Mouse (Mus musculus): ENCODE measurements around the gene Minos1. TPM values are rescaled to one million over a fixed set of nuclear protein-coding genes. Genes with fewer than 3 reads are reported as not detected.

The Minos1 gene
- polyA plus RNA-seq, 1 experiment from 2014 or later: 852 TPM

DNA sequence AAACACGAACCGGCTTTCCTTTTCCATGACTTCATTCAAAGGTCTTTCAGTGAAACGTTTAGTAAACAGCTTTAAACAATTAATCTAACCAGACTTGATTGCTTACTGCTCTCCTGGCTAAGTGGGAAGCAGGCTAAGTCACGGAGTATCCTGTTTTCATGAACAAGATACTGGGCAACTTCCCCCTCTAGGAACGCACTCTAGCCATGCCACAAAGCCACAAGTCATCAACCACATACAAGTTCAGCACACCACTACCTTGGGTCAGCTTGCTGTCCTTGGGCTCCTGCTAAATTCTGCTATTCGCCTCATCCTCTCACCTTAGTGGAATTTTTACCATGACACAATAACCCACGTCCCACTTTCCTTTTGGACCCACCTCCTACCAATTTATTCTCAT, 9.9 kb downstream of the Minos1 start:
- Histone ChIP-seq H3K4me2 (replicated peaks; ENCODE audit: low read depth) (no peak overlapping the region), H3K9me3 (ENCODE audit: control insufficient read depth) (no peaks in the 10 kb centered on the region), H3K4me3 (ENCODE audit: low read depth, low read length) (no peak overlapping the region), H3K27me3 (replicated peaks; ENCODE audit: control insufficient read depth, insufficient read depth, low read length) (no peaks in the 10 kb centered on the region), H3K9ac (ENCODE audit: low read depth, low read length) (no peak overlapping the region), H3K4me1 (replicated peaks; ENCODE audit: control insufficient read depth, insufficient read depth, low read length) (peaks cover 3% of the 10 kb centered on the region; the same call in 1 of the 2 replicates), H3K36me3 (ENCODE audit: control insufficient read depth, insufficient read depth) (no peaks in the 10 kb centered on the region), H3K27ac (ENCODE audit: low read depth, low read length) (no peak overlapping the region)
- no peak for ATAC-seq
- WGBS: 55% methylated on average over 7 of the region's 7 CpGs
- TF ChIP-seq CTCF (IDR thresholded peaks at IDR 0.05; ENCODE audit: low read depth): no peak

DNA sequence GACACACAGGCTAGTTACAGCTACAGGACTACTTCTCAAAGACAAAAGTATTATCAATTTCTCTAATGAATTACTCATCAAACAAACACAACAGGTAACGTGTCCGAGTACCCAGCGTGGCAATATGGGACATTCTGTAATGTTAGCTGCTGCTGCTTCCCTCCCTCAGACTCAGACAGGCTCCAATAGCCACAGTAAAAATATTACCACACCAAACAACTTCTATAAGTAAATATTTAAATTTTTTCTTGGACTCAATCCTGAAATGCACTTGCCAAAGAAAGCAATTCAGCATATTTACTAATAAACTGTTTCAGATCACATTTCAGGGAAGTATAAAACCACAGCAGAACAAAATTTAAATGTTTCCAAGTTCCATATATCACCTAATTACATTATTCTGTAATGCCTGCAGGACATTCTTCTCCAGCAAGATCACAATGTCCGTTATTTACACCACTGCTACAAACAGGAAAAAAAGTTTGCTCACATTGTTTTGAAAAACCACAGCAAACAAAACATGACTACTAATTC, 10.6 kb downstream of the Minos1 start:
- 47% methylated on average over 4 of the region's 4 CpGs for WGBS
- Histone ChIP-seq H3K27me3 (replicated peaks; ENCODE audit: control insufficient read depth, insufficient read depth, low read length) (no peaks in the 10 kb centered on the region), H3K36me3 (ENCODE audit: control insufficient read depth, insufficient read depth) (no peaks in the 10 kb centered on the region), H3K4me1 (replicated peaks; ENCODE audit: control insufficient read depth, insufficient read depth, low read length) (peaks cover 4% of the 10 kb centered on the region; the same call in 1 of the 2 replicates), H3K4me2 (replicated peaks; ENCODE audit: low read depth) (no peak overlapping the region), H3K9me3 (ENCODE audit: control insufficient read depth) (no peaks in the 10 kb centered on the region), H3K27ac (ENCODE audit: low read depth, low read length) (no peak overlapping the region), H3K4me3 (ENCODE audit: low read depth, low read length) (no peak overlapping the region), H3K9ac (ENCODE audit: low read depth, low read length) (no peak overlapping the region)
- no peak for ATAC-seq
- TF ChIP-seq CTCF (IDR thresholded peaks at IDR 0.05; ENCODE audit: low read depth): no peak

DNA sequence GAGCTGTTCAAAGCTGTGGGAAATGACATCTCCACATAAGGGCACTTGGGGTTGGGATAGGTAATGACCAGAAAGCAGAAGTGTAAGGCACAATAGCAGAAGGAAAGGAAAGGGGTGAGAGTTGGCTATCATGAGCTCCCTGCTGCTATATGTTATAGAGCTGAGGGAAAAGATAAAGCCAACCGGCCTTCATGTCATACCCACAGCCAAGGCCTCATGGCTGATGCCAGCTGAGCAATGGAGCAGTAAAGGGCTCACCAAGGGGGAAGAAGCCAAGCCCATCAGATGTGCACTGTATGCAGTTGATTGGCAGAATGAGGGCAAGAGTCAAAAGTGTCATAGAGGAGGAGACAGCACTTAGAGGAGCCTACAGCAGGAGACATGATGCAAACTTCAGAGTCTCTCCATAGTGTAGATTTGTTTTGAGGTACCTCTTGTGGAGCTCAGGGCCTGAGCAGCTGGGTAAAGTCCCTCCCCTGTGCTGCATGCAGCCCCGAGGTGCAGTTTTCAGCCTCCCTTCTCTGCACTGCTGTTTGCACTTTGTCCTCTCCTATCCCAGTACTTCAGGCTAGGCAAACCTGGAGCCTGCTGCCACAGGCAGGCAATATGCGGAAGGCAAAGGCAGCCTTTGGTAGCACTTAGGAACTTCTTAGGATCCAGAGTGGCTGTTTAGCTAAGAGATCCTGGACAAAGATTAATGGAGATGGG, 14.4 kb downstream of the Minos1 start:
- peaks cover 13% of the 10 kb centered on the region; the same call in 1 of the 2 replicates for H3K4me1 ChIP-seq (replicated peaks; ENCODE audit: control insufficient read depth, insufficient read depth, low read length)
- no peaks in the 10 kb centered on the region for H3K36me3 ChIP-seq (ENCODE audit: control insufficient read depth, insufficient read depth)
- H3K4me3 ChIP-seq (ENCODE audit: low read depth, low read length): no peak overlapping the region
- H3K9ac ChIP-seq (ENCODE audit: low read depth, low read length): no peak overlapping the region
- 47% methylated on average over 3 of the region's 3 CpGs for WGBS
- no peak overlapping the region for H3K4me2 ChIP-seq (replicated peaks; ENCODE audit: low read depth)
- peak; percentile 77 for ATAC-seq
- TF ChIP-seq CTCF (IDR thresholded peaks at IDR 0.05; ENCODE audit: low read depth): peak; percentile 24; the same call in 1 of the 2 replicates
- no peak overlapping the region for H3K27ac ChIP-seq (ENCODE audit: low read depth, low read length)
- H3K9me3 ChIP-seq (ENCODE audit: control insufficient read depth): no peaks in the 10 kb centered on the region
- H3K27me3 ChIP-seq (replicated peaks; ENCODE audit: control insufficient read depth, insufficient read depth, low read length): no peaks in the 10 kb centered on the region

DNA sequence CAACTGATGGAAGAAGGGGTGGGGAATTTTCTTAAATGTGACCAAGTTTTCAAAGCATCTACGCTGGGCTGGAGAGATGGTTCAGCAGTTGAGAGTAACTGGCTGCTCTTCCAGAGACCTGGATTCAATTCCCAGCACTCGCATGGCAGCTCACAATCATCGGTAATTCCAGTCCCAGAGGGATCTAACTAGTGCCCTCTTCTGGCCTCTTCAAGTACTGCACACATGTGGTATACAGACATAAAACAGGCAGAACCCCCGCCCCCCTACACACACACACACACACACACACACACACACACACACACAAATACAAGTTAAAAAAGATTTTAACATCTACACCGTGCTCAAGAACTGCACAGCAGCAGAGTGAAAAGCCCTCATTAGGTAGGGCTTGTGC, 15.2 kb downstream of the Minos1 start:
- Histone ChIP-seq H3K4me1 (replicated peaks; ENCODE audit: control insufficient read depth, insufficient read depth, low read length) (peaks cover 19% of the 10 kb centered on the region; the same call in 1 of the 2 replicates), H3K27ac (ENCODE audit: low read depth, low read length) (no peak overlapping the region), H3K9me3 (ENCODE audit: control insufficient read depth) (no peaks in the 10 kb centered on the region), H3K27me3 (replicated peaks; ENCODE audit: control insufficient read depth, insufficient read depth, low read length) (no peaks in the 10 kb centered on the region), H3K4me2 (replicated peaks; ENCODE audit: low read depth) (no peak overlapping the region), H3K36me3 (ENCODE audit: control insufficient read depth, insufficient read depth) (no peaks in the 10 kb centered on the region), H3K9ac (ENCODE audit: low read depth, low read length) (no peak overlapping the region), H3K4me3 (ENCODE audit: low read depth, low read length) (no peak overlapping the region)
- ATAC-seq: no peak
- peak; percentile 64 for TF ChIP-seq CTCF (IDR thresholded peaks at IDR 0.05; ENCODE audit: low read depth)
- WGBS: 93% methylated on average over 5 of the region's 5 CpGs

DNA sequence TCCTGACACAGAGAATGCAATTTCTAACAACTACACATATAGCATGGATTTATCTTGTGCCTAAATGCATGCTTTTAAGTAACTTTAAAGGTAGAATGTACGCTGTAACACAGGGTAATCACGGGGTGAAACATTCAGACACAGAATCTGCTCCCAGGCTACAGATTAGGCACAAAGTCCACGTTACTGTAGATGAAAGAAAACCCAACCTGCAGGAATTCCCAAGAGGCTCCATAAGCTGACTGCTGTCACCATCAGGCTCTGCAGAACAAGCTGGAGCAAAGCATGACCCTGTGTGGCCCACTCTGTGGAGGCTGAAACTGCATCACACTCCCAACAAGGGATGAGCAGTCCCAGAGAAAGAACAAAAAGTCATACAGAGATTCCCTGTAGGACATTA, 18.4 kb downstream of the Minos1 start:
- 36% methylated on average over 3 of the region's 3 CpGs for WGBS
- Histone ChIP-seq H3K9ac (ENCODE audit: low read depth, low read length) (no peak overlapping the region), H3K27me3 (replicated peaks; ENCODE audit: control insufficient read depth, insufficient read depth, low read length) (no peaks in the 10 kb centered on the region), H3K4me2 (replicated peaks; ENCODE audit: low read depth) (no peak overlapping the region), H3K9me3 (ENCODE audit: control insufficient read depth) (no peaks in the 10 kb centered on the region), H3K27ac (ENCODE audit: low read depth, low read length) (no peak overlapping the region), H3K36me3 (ENCODE audit: control insufficient read depth, insufficient read depth) (peaks cover 3% of the 10 kb centered on the region; the same call in 1 of the 2 replicates), H3K4me1 (replicated peaks; ENCODE audit: control insufficient read depth, insufficient read depth, low read length) (peaks cover 19% of the 10 kb centered on the region; the same call in 1 of the 2 replicates), H3K4me3 (ENCODE audit: low read depth, low read length) (no peak overlapping the region)
- no peak for ATAC-seq
- no peak for TF ChIP-seq CTCF (IDR thresholded peaks at IDR 0.05; ENCODE audit: low read depth)

DNA sequence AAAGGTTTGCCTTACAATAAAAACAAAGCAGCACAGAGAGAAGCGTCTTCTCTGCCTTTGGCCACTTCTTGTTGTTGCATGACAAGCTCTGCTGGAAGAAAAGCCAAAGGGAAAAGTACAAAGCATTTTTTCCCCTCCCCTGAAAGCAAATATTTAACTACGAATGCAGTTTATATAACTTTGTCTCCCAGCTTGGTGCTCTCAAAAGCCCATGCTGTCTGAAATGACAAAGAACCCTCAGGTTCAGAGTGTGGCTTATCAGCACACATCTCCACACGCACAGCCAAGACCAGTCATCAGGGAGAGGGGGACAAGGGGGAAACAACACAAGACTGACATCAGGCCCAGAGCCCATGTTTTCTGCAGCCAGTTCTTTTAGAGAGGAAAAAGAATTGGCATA, 19.5 kb downstream of the Minos1 start:
- Histone ChIP-seq H3K27ac (ENCODE audit: low read depth, low read length) (no peak overlapping the region), H3K36me3 (ENCODE audit: control insufficient read depth, insufficient read depth) (peaks cover 3% of the 10 kb centered on the region; the same call in 1 of the 2 replicates), H3K9me3 (ENCODE audit: control insufficient read depth) (no peaks in the 10 kb centered on the region), H3K4me1 (replicated peaks; ENCODE audit: control insufficient read depth, insufficient read depth, low read length) (peaks cover 19% of the 10 kb centered on the region; the same call in 1 of the 2 replicates), H3K9ac (ENCODE audit: low read depth, low read length) (no peak overlapping the region), H3K27me3 (replicated peaks; ENCODE audit: control insufficient read depth, insufficient read depth, low read length) (no peaks in the 10 kb centered on the region), H3K4me2 (replicated peaks; ENCODE audit: low read depth) (peak overlapping the region; percentile 1; the same call in 1 of the 2 replicates), H3K4me3 (ENCODE audit: low read depth, low read length) (no peak overlapping the region)
- no peak for TF ChIP-seq CTCF (IDR thresholded peaks at IDR 0.05; ENCODE audit: low read depth)
- no peak for ATAC-seq
- 13% methylated on average over 3 of the region's 3 CpGs for WGBS

Measured in intestine, postnatal 0 days (tissue).